Mouse (Mus musculus) yolk sac, embryonic 10.5 days (tissue): ENCODE results near the gene Dglucy.

ENCODE experiments used
- DNase-seq: peaks from one replicate; pipeline ENCODE4 v3.0.0-alpha.2; 2017; ENCODE audit warnings: low spot score

The Dglucy gene

GRCm38 (mm10) chr12:100841211-100841792 is 62.4 kb downstream of the Dglucy start:
- peak; percentile 50 for DNase-seq

GRCm38 (mm10) chr12:100843171-100843570 is 64.3 kb downstream of the Dglucy start:
- no peak for DNase-seq

GRCm38 (mm10) chr12:100844546-100844945 is 65.7 kb downstream of the Dglucy start:
- no peak for DNase-seq

- DNase-seq: no peak
These were observed 67.0 kb downstream of the Dglucy start for GRCm38 (mm10) chr12:100845829-100846228.

GRCm38 (mm10) chr12:100846566-100846965 is 67.7 kb downstream of the Dglucy start:
- no peak for DNase-seq

- no peak for DNase-seq
These were observed 68.7 kb downstream of the Dglucy start for GRCm38 (mm10) chr12:100847437-100848080.

- DNase-seq: no peak
These were observed 70.7 kb downstream of the Dglucy start for GRCm38 (mm10) chr12:100849421-100850138.

- DNase-seq: no peak
These were observed 73.5 kb downstream of the Dglucy start for GRCm38 (mm10) chr12:100852370-100852769.

- no peak for DNase-seq
These were observed 77.5 kb downstream of the Dglucy start for GRCm38 (mm10) chr12:100856337-100856736.

GRCm38 (mm10) chr12:100857791-100858190 is 78.9 kb downstream of the Dglucy start:
- DNase-seq: no peak

GRCm38 (mm10) chr12:100862272-100862671 is 83.4 kb downstream of the Dglucy start:
- DNase-seq: no peak

GRCm38 (mm10) chr12:100862856-100863446 is 84.1 kb downstream of the Dglucy start:
- DNase-seq: no peak

GRCm38 (mm10) chr12:100865072-100865471 is 86.2 kb downstream of the Dglucy start:
- no peak for DNase-seq

- no peak for DNase-seq
These were observed 86.7 kb downstream of the Dglucy start for GRCm38 (mm10) chr12:100865509-100866078.

GRCm38 (mm10) chr12:100867097-100867496 is 88.2 kb downstream of the Dglucy start:
- no peak for DNase-seq

GRCm38 (mm10) chr12:100868049-100868622 is 89.3 kb downstream of the Dglucy start:
- DNase-seq: no peak

- DNase-seq: no peak
These were observed 92.4 kb downstream of the Dglucy start for GRCm38 (mm10) chr12:100871234-100871633.

- DNase-seq: no peak
These were observed 93.0 kb downstream of the Dglucy start for GRCm38 (mm10) chr12:100871841-100872240.

GRCm38 (mm10) chr12:100873612-100874011 is 94.8 kb downstream of the Dglucy start:
- DNase-seq: no peak

GRCm38 (mm10) chr12:100875553-100875952 is 96.7 kb downstream of the Dglucy start:
- no peak for DNase-seq

- no peak for DNase-seq
These were observed 97.1 kb downstream of the Dglucy start for GRCm38 (mm10) chr12:100875960-100876359.

- no peak for DNase-seq
These were observed 99.1 kb downstream of the Dglucy start for GRCm38 (mm10) chr12:100877936-100878335.
